Mouse (Mus musculus) gastrocnemius, postnatal 10 days (tissue): ENCODE measurements around the gene Grik2. TPM values are rescaled to one million over a fixed set of nuclear protein-coding genes. Genes with fewer than 3 reads are reported as not detected.
"Not testable (repeated sequence)": the region's sequence is repeated elsewhere in the genome, so short reads cannot be mapped to it uniquely, and the experiment has no call there.

ENCODE experiments used
- DNase-seq: peaks from one replicate; pipeline ENCODE4 v3.0.0; 2021; ENCODE audit warnings: mixed read lengths
- total RNA-seq, 2 experiments: library from RNA; stranded (reverse); gene quantifications; 2 replicates each; pipeline ENCODE4 v1.2.3; 2021

The Grik2 gene
- total RNA-seq, 2 experiments from 2014 or later = 1.2 to 1.5 TPM

DNA sequence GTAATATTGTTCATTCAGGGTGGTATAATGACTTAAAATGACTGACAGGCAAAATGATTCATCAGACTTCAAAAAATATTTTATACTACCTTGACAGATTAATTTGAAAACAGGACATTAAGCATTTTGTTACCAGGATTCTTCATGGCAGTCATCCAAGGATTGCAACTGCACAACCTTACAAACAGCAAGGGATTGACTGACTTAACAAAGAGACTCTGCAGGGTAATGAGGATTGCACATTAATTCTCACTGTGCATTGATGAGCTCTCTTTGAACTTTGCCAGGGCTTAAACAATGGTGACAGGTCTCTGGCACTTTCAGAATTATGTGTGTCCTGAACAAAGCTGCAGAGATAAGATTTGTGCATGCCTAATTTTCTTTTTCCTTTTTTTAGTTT, 466.2 kb downstream of the Grik2 start:
- DNase-seq = no peak

GRCm38 (mm10) chr10:49319880-49320279, 468.7 kb downstream of the Grik2 start:
- no peak for DNase-seq

GRCm38 (mm10) chr10:49256247-49256939, 532.2 kb downstream of the Grik2 start:
- DNase-seq = no peak

GRCm38 (mm10) chr10:49237356-49237755, 551.2 kb downstream of the Grik2 start:
- not testable (repeated sequence) for DNase-seq

GRCm38 (mm10) chr10:49236844-49237243, 551.7 kb downstream of the Grik2 start:
- not testable (repeated sequence) for DNase-seq

GRCm38 (mm10) chr10:49220096-49220495, 568.5 kb downstream of the Grik2 start:
- no peak for DNase-seq

DNA sequence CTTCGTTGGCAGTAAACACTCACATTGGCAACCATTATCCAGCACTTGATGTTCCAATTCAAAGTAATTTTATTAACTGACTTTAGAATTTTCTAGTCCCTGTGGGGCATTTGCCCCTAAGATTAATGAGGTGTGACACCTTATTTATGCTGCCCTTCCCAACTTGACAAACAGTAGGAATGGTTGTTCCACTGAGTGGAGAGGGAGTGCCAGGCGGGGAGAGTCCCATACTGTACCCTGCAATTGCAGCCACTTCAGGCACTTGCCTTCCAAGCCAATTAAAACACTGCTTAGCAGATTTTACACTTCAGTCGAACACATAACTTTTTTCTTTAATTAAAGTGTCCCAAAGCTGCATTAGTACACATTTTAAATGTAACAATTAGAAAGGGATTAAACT, 568.9 kb downstream of the Grik2 start:
- no peak for DNase-seq

DNA sequence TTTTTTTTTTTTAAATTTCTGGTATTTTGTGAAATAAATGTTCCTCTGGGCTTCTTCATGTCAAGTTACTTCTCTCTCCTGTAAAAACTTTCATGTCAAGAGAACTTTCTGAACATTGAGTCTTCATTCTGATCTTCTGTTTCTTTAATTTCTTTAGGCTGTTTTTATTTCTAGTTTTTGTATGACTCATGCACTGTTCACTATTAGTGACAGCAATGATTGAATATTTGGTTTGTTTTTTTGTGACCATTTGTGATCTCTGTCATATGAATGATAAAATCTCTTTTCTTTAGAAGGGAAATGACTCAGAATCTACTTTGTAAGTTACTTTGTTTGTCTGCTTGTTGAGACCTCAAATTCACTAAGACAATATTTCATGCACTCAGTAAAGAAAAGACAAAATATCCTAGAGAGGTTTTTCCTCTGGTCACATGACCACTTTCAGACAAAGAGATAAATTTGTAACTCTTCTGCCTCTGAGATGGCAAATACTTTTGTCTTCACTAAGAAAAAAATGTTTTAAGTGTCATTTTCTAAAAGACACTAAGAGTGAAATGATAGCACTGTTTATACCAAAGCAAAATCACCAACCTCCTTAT, 596.7 kb downstream of the Grik2 start:
- DNase-seq = no peak

GRCm38 (mm10) chr10:49191291-49191690, 597.3 kb downstream of the Grik2 start:
- no peak for DNase-seq

DNA sequence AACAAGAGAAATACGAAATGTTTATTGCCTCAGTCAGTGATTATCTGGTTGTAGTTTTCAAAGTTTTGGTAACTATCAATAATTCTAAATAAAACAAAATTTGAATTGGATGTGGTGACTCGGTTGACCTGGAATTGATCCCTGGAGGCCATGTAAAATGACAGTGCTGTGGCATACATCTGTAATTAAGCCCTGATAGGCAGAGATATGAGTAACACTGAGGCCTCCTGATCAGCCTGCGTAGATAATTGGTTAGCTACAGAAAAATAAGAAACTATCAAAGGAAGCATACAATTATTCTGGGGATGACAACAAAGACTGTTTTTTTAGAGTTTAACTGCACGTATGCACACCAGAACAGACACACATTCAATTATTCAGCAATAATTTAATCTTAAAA, 634.4 kb downstream of the Grik2 start:
- DNase-seq = no peak

- DNase-seq = not testable (repeated sequence)
Observed at GRCm38 (mm10) chr10:49151496-49151895, 637.1 kb downstream of the Grik2 start.

GRCm38 (mm10) chr10:49149714-49150113, 638.9 kb downstream of the Grik2 start:
- DNase-seq = no peak

- DNase-seq = no peak
Observed at GRCm38 (mm10) chr10:49142658-49143057, 645.9 kb downstream of the Grik2 start.

DNA sequence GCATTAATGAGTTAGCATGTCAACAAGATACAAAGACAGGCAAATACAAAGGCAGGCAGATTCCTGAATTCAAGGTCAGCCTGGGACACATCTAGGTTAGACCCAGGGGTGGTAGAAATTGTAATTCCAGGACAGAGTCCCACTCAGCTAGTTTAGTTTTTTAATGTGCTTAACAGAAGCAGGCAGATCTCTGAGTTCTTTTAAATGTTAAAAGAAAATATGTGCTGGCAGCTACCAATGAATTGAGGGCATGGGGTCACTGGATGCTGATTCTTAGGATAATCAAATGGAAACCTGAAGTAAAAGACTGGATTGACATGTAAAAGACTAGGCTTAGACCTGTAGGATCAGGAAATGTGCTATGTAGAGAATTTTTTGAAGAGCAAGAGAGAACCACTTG, 651.8 kb downstream of the Grik2 start:
- DNase-seq = no peak

- no peak for DNase-seq
Observed at GRCm38 (mm10) chr10:49131311-49131710, 657.3 kb downstream of the Grik2 start.

GRCm38 (mm10) chr10:49050339-49050738, 738.2 kb downstream of the Grik2 start:
- no peak for DNase-seq

DNA sequence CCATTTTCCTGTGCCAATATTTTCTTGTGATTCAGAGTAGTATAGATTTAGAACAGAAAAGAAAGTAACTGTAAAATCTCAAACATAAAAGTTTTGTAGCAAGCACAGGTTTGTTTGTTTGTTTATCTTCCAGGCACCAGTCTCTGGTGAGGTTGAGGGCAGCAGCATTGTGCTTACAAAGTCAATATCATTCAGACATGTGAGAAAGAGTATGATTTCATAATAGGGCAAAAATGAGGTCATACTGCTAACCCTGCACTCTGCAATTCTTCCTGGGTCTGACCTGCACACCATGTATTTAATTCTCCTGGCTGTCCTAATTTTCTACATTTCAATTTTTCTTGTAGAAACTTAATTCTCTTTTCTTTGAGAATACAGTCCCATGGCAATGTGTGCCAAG, 739.2 kb downstream of the Grik2 start:
- DNase-seq = no peak
